Mouse (Mus musculus) testis, adult 2 months (tissue): ENCODE measurements around the gene Pacs2.

Experiments
- CTCF ChIP-seq: fragments of 200-500 bp; IDR thresholded peaks from 2 replicates; pipeline ENCODE4 v1.5.1; 2012; ENCODE audit warnings: low read depth, mild to moderate bottlenecking, inconsistent platforms, low read length, moderate library complexity; ENCODE audit not compliant: control insufficient read depth, insufficient read depth, insufficient replicate concordance
- POLR2A ChIP-seq: fragments of 200-500 bp; IDR thresholded peaks from 2 replicates; pipeline ENCODE4 v1.6.1; 2012; ENCODE audit warnings: low read depth, mild to moderate bottlenecking, inconsistent platforms, low read length, moderate library complexity; ENCODE audit not compliant: control insufficient read depth

- no peak for TF ChIP-seq POLR2A
- TF ChIP-seq CTCF: no peak
Measured at GRCm38 (mm10) chr12:113061606-113062005, 47.3 kb downstream of the Pacs2 start.
